Mouse (Mus musculus): ENCODE results near the gene Gm42372. TPM values are rescaled to one million over a fixed set of nuclear protein-coding genes. Genes with fewer than 3 reads are reported as not detected.

The Gm42372 gene
- polyA plus RNA-seq, 1 experiment from 2014 or later = 0.18 TPM

DNA sequence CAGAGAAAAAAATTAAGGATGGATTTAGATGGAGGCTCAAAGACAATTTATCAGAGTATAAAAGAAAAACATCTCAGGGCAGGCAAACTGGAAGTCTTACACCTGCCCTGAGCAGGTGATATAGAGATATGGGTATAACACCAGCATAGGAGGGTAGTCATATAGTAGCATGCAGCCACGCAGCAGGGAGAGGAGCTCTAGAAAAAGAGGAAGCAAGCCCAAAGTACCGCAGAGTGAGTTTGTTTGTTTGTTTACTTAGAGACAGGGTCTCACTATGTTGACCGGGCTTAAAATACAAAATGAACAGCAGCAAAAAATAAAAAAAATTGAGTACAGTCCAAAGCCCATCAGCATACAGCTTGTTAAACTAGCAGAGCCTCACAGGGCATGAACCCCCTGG is 11.7 kb upstream of the Gm42372 start:
- ATAC-seq (ENCODE audit: insufficient number of reproducible peaks, insufficient read depth, low FRiP score, low TSS enrichment, low read depth) = no peak
- H3K4me3 ChIP-seq = no peak overlapping the region
- 80% methylated on average over 3 of the region's 3 CpGs for WGBS
- no peak overlapping the region for H3K27ac ChIP-seq
- no peak overlapping the region for H3K9ac ChIP-seq
- H3K4me2 ChIP-seq = no peak overlapping the region
- no peaks in the 10 kb centered on the region for H3K27me3 ChIP-seq
- H3K4me1 ChIP-seq = no peaks in the 10 kb centered on the region
- H3K9me3 ChIP-seq = no peaks in the 10 kb centered on the region
- no peaks in the 10 kb centered on the region for H3K36me3 ChIP-seq

DNA sequence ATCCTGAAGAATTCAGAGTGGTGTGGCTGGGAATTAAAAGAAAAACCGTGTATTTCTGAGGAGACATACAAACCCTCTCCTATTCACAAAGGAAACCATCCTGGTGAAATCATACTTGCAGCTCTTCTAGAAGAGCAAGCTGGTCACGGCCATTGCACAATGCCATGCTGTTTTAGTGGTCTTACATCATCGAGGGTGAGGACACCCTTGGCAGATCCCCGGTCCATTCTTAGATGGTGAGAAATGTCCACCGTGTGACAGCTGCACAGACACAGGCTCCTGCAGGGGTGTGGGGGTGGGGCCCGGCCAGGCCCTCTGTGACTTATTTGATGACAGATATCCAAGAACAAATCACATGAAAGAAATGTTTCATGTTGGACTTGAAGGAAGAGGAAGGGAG is 8.9 kb upstream of the Gm42372 start:
- Histone ChIP-seq H3K4me3 (no peak overlapping the region), H3K36me3 (no peaks in the 10 kb centered on the region), H3K27me3 (no peaks in the 10 kb centered on the region), H3K9ac (no peak overlapping the region), H3K27ac (no peak overlapping the region), H3K4me1 (no peaks in the 10 kb centered on the region), H3K4me2 (no peak overlapping the region), H3K9me3 (no peaks in the 10 kb centered on the region)
- 68% methylated on average over 6 of the region's 6 CpGs for WGBS
- ATAC-seq (ENCODE audit: insufficient number of reproducible peaks, insufficient read depth, low FRiP score, low TSS enrichment, low read depth) = no peak

DNA sequence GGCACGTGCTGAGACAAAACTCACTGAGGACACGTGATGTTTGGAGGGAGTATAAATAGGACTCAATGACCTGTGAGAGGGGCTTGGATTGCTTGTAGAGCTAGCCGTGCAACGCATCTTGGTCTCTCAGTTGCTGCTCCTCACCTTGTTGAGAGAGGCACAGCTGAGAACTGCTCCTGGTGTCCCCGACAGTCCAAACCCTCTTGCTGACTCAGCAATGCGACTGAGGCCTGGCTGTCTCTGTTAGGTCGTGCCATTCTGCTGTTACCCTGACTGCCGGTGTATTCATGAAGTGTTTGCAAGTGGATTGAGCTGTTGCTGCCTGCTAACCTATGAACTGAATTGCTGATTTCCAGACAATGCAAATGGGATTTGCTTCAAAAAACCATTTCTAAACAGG is 6.6 kb upstream of the Gm42372 start:
- no peak overlapping the region for H3K4me3 ChIP-seq
- no peak overlapping the region for H3K27ac ChIP-seq
- H3K36me3 ChIP-seq = no peaks in the 10 kb centered on the region
- H3K4me2 ChIP-seq = no peak overlapping the region
- no peak for ATAC-seq (ENCODE audit: insufficient number of reproducible peaks, insufficient read depth, low FRiP score, low TSS enrichment, low read depth)
- WGBS = 63% methylated on average over 8 of the region's 8 CpGs
- H3K9me3 ChIP-seq = no peaks in the 10 kb centered on the region
- H3K9ac ChIP-seq = no peak overlapping the region
- H3K4me1 ChIP-seq = peaks cover 9% of the 10 kb centered on the region
- H3K27me3 ChIP-seq = no peaks in the 10 kb centered on the region

DNA sequence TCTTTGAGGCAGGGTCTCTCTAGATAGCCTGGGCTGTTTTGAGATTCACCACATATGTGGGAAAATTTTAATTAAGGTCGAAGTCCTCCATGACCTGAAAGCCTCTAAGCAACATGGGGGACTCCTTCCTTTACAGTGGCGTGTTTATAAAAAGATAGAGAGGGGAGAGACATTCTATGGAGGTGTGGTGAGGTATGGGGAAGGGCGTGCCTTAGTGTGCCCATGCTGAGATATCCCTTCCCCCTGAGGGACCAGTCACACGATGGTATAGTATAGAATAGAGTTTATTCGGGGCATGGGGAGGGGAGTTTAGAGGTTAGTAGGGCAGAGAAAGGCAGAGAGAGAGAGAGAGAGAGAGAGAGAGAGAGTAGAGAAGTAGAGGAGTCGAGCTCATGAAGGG is 4.7 kb upstream of the Gm42372 start:
- Histone ChIP-seq H3K4me2 (no peak overlapping the region), H3K27me3 (no peaks in the 10 kb centered on the region), H3K9ac (no peak overlapping the region), H3K9me3 (no peaks in the 10 kb centered on the region), H3K4me3 (no peak overlapping the region), H3K4me1 (peaks cover 15% of the 10 kb centered on the region), H3K27ac (no peak overlapping the region), H3K36me3 (no peaks in the 10 kb centered on the region)
- WGBS = 74% methylated on average over 6 of the region's 6 CpGs
- ATAC-seq (ENCODE audit: insufficient number of reproducible peaks, insufficient read depth, low FRiP score, low TSS enrichment, low read depth) = no peak

DNA sequence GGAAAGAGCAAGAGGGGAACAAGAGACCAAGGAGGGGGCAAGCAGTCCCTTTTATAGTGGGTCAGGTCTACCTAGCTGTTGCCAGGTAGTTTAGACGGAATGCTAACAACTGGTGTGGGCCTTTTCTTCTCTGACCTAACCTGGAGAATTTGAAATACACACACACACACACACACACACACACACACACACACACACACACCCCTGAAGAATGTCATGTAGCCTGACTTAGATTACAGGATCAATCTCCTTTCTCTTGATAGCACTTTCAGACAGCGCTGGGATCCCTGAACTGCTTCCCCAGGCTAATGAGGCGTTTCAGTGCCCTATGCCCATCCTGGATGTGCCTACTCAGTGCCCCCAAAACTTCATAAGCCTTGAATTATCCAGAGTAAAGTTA is 4.3 kb upstream of the Gm42372 start:
- Histone ChIP-seq H3K4me1 (peaks cover 17% of the 10 kb centered on the region), H3K4me3 (no peak overlapping the region), H3K9me3 (no peaks in the 10 kb centered on the region), H3K36me3 (no peaks in the 10 kb centered on the region), H3K9ac (no peak overlapping the region), H3K27ac (no peak overlapping the region), H3K4me2 (no peak overlapping the region), H3K27me3 (no peaks in the 10 kb centered on the region)
- no peak for ATAC-seq (ENCODE audit: insufficient number of reproducible peaks, insufficient read depth, low FRiP score, low TSS enrichment, low read depth)
- WGBS = 80% methylated on average over 3 of the region's 3 CpGs

DNA sequence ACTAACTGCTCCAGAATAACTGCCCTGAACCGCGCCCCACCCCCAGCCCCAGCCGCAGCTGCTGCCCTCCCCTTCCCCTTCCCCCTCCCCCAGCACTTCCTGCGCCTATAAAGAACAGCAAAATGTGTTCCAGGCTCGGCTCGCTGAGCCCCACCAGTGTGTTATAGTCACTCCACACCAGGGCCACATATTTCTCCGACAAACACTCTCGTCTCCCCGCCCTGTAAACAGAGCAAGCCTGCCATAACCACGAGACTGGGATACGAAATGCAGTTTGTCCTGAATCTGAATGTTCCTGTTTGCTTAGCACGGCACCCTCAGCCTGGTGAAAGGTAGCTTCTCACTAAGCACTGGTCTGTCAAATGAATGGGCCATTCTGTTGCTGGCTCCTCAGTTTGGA is 2.5 kb upstream of the Gm42372 start:
- H3K27ac ChIP-seq = peak overlapping the region; percentile 84
- H3K4me3 ChIP-seq = peak overlapping the region; percentile 27
- H3K36me3 ChIP-seq = no peaks in the 10 kb centered on the region
- H3K9me3 ChIP-seq = no peaks in the 10 kb centered on the region
- no peak for ATAC-seq (ENCODE audit: insufficient number of reproducible peaks, insufficient read depth, low FRiP score, low TSS enrichment, low read depth)
- 0 out of 2 replicates have a peak overlapping the region, but pooled peaks have one; percentile 53 for H3K9ac ChIP-seq
- peak overlapping the region; percentile 58 for H3K4me2 ChIP-seq
- WGBS = 2% methylated on average over 12 of the region's 12 CpGs
- peaks cover 17% of the 10 kb centered on the region for H3K4me1 ChIP-seq
- H3K27me3 ChIP-seq = no peaks in the 10 kb centered on the region

DNA sequence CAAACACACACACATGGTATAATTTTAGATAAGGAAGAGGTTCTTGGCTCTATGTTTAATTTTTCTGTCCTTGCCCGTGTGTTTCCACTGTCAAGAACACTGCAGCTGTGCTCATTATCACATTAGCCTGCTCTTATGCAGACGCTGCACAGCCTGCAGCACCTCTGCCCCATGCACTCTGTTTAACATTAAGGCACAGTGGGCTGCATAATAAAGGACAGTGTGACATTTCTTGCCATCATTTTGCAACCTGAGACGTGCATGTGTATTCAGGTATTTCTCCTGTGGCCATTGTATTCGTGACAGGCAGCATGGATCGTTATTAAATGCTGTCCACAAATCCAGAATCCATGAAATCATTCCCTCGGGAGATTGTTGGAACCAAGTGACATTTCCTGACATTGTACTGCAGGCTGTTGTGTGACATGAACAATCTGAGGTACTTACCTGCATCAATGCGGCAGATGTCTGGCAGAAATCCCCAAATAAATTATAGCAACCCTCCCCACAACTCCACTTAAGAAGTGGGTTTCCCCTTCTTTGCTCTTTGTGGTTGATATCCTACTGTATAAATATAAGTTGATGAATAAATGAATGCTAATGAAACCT is 4.8 kb downstream of the Gm42372 start:
- Histone ChIP-seq H3K4me3 (no peak overlapping the region), H3K9me3 (no peaks in the 10 kb centered on the region), H3K4me2 (no peak overlapping the region), H3K4me1 (peaks cover 51% of the 10 kb centered on the region), H3K36me3 (no peaks in the 10 kb centered on the region), H3K27me3 (no peaks in the 10 kb centered on the region), H3K9ac (no peak overlapping the region), H3K27ac (peak overlapping the region; percentile 48; the same call in 1 of the 2 replicates)
- WGBS = 27% methylated on average over 7 of the region's 7 CpGs
- ATAC-seq (ENCODE audit: insufficient number of reproducible peaks, insufficient read depth, low FRiP score, low TSS enrichment, low read depth) = no peak

DNA sequence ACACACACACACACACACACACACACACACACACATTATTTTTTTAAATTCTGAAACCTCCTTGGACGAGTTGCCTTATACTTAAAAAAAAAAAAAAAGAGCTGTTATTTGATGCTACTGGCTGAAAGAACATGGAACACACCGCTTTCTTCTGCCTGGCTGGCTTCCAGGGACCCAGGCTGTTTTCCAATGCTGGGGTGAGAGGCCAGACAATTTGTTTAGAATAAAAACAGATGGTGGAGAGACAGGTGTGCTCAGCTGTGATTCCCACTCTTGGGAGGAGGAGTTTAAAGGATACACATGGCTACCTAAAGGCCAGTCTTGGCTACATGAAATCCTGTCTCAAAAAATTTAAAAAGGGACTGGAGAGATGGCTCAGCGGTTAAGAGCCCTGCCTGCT is 5.5 kb downstream of the Gm42372 start:
- Histone ChIP-seq H3K4me3 (no peak overlapping the region), H3K9me3 (no peaks in the 10 kb centered on the region), H3K36me3 (no peaks in the 10 kb centered on the region), H3K4me1 (peaks cover 47% of the 10 kb centered on the region), H3K4me2 (no peak overlapping the region), H3K27me3 (no peaks in the 10 kb centered on the region), H3K27ac (peak overlapping the region; percentile 48; the same call in 1 of the 2 replicates), H3K9ac (no peak overlapping the region)
- 27% methylated on average over 3 of the region's 3 CpGs for WGBS
- ATAC-seq (ENCODE audit: insufficient number of reproducible peaks, insufficient read depth, low FRiP score, low TSS enrichment, low read depth) = no peak

DNA sequence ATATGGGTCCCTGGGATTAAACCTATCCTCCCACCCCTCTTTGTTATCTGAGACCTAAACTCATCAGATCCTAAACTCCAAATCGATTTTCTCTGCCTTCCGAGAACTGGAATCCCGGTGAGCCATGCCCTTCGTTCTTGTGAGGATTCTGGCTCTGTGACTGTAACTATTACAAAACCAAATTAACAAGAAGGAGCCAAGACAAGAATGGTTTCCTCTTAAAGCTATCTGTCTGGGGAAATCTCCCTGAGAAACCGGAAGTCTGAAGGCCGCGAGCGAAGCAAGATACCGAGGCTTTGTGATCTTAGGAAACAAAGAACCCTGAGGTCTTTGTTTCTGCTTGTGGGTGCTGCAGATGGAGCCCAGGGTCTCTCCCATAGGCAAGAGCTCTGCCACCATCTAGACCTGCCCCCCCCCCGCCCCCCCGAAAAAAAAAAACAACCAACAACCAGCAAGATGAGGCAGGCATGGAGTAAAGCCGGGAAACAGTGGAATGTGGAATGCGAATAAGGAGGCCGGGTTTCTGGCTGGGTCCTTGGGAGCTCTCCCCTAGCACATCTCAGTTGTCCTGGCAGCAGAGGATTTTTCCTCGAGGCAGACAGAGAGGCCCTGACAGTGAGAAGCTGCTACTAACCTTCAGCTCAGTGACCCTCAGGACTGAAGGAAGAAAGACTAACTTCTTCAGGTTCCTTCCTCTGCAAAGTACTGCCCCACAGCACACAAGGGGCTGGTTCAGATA is 7.3 kb downstream of the Gm42372 start:
- Histone ChIP-seq H3K27ac (peak overlapping the region; percentile 92), H3K4me2 (peak overlapping the region; percentile 26), H3K4me1 (peaks cover 60% of the 10 kb centered on the region), H3K36me3 (0 out of 2 replicates have a peak, but pooled peaks cover 1% of the 10 kb centered on the region), H3K9me3 (no peaks in the 10 kb centered on the region), H3K9ac (0 out of 2 replicates have a peak overlapping the region, but pooled peaks have one; percentile 28), H3K4me3 (no peak overlapping the region), H3K27me3 (no peaks in the 10 kb centered on the region)
- 21% methylated on average over 15 of the region's 15 CpGs for WGBS
- no peak for ATAC-seq (ENCODE audit: insufficient number of reproducible peaks, insufficient read depth, low FRiP score, low TSS enrichment, low read depth)

DNA sequence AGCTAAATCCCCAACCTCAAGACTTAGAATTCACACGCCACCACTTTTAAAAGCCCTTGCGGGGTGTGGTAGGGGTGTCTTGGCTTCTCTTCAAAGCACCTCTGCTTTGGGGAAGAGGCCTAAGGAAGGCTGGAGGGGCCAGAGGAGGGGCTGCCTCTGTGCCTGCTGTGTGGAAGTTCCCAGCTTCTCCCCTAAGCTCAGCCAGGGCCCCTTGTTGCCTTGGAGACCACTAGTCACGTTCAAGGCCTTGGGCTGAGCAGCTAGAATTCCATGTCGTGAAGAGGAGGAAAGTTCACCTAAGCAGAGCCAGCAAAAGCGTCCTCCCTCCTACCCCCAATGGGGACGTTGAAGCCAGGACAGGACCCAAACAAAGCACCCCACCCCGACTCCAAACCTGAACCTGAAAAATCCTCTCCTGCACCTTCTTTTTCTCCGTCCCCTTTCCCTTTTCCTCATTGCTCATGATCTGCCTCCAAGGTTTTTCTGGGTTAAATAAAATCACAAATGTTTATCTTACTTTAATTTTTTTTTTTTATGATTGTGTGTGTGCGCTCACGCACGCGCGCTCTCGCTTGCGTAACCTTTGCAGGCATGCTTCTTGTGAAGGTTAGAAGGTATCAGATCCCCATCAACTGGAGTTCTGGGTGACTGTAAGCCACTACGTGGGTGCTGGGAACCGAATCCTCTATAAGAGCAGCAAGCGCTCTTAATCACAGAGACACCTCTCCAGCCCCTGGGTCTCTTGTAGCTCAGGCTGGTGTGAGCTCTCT is 9.0 kb downstream of the Gm42372 start:
- no peaks in the 10 kb centered on the region for H3K9me3 ChIP-seq
- 48% methylated on average over 18 of the region's 18 CpGs for WGBS
- H3K9ac ChIP-seq = no peak overlapping the region
- peak; percentile 65 for ATAC-seq (ENCODE audit: insufficient number of reproducible peaks, insufficient read depth, low FRiP score, low TSS enrichment, low read depth)
- no peaks in the 10 kb centered on the region for H3K27me3 ChIP-seq
- 0 out of 2 replicates have a peak overlapping the region, but pooled peaks have one; percentile 10 for H3K4me3 ChIP-seq
- 0 out of 2 replicates have a peak, but pooled peaks cover 4% of the 10 kb centered on the region for H3K36me3 ChIP-seq
- H3K4me1 ChIP-seq = peaks cover 77% of the 10 kb centered on the region
- H3K27ac ChIP-seq = peak overlapping the region; percentile 92
- H3K4me2 ChIP-seq = peak overlapping the region; percentile 46

DNA sequence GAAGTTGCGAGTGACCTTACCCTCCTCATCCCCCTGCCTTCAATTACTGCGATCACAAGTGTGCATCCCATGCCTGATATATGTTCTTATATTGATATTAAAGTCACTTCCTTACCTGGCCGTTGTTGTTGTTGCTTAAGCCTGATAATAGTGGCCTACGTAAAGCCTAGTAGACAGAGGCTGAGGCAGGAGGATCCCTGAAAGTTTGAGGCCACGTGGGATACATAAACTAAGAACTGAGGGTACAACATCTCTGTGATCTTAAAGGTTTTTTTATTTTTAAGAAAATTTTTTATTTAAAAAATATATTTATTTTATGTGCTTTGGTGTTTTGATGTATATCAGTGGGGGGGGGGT is 9.5 kb downstream of the Gm42372 start, which contains the start of gene Ccdc8:
Gene Ccdc8, plus strand, starts transcription at position 258 of the 357 bp plus-strand sequence.
- ATAC-seq (ENCODE audit: insufficient number of reproducible peaks, insufficient read depth, low FRiP score, low TSS enrichment, low read depth) = no peak
- Histone ChIP-seq H3K9me3 (no peaks in the 10 kb centered on the region), H3K4me1 (peaks cover 76% of the 10 kb centered on the region), H3K36me3 (peaks cover 6% of the 10 kb centered on the region), H3K9ac (peak within 1 kb of the TSS; percentile 87; the same call in 1 of the 2 replicates), H3K27ac (peak within 1 kb of the TSS; percentile 92), H3K4me3 (peak within 1 kb of the TSS; percentile 68), H3K4me2 (peak within 1 kb of the TSS; percentile 86), H3K27me3 (no peaks in the 10 kb centered on the region)
- WGBS = 93% methylated on average over 5 of the region's 5 CpGs
